Mouse (Mus musculus): ENCODE measurements around the gene Pgbd5. TPM values are rescaled to one million over a fixed set of nuclear protein-coding genes. Genes with fewer than 3 reads are reported as not detected.

Pgbd5 gene
- polyA plus RNA-seq, 1 experiment = 0.19 TPM

GRCm38 (mm10) chr8:124392271-124393012 is 47.0 kb downstream of the Pgbd5 start:
- Histone ChIP-seq H3K4me2 (ENCODE audit: low read depth) (no peak overlapping the region), H3K27me3 (ENCODE audit: control insufficient read depth, insufficient read depth, insufficient read length) (peaks cover 21% of the 10 kb centered on the region), H3K79me2 (ENCODE audit: control insufficient read depth, insufficient read depth) (no peaks in the 10 kb centered on the region), H3ac (ENCODE audit: control insufficient read depth, insufficient read length) (no peak overlapping the region), H3K36me3 (ENCODE audit: control insufficient read depth, insufficient read depth) (no peaks in the 10 kb centered on the region), H3K4me3 (no peak overlapping the region)
- TF ChIP-seq MYOD1 (IDR thresholded peaks at IDR 0.05; ENCODE audit: control insufficient read depth in 1 of 3, insufficient read length in 2 of 3, low read depth in 2 of 3) (no peak), REST (IDR thresholded peaks at IDR 0.05; ENCODE audit: insufficient read depth, insufficient read length) (no peak), TCF12 (IDR thresholded peaks at IDR 0.05; ENCODE audit: insufficient read depth, poor library complexity, severe bottlenecking) (no peak), POLR2A (IDR thresholded peaks at IDR 0.05; ENCODE audit: insufficient read length, low read depth) (no peak), E2F4 (IDR thresholded peaks at IDR 0.05; ENCODE audit: insufficient read depth) (no peak), MYOG (IDR thresholded peaks at IDR 0.05; ENCODE audit: control insufficient read depth in 1 of 3, insufficient read depth in 1 of 3, insufficient read length in 2 of 3, low read depth in 2 of 3) (no peak), CEBPB (IDR thresholded peaks at IDR 0.05; ENCODE audit: insufficient read depth, poor library complexity, severe bottlenecking) (no peak), SRF (IDR thresholded peaks at IDR 0.05; ENCODE audit: control insufficient read depth, insufficient read length, low read depth) (no peak), POLR2AphosphoS2 (IDR thresholded peaks at IDR 0.05; ENCODE audit: insufficient read length, low read depth) (no peak), MAX (IDR thresholded peaks at IDR 0.05; ENCODE audit: low read depth) (no peak)

GRCm38 (mm10) chr8:124391191-124391590 is 48.3 kb downstream of the Pgbd5 start:
- no peak overlapping the region for H3ac ChIP-seq (ENCODE audit: control insufficient read depth, insufficient read length)
- TF ChIP-seq MYOG (IDR thresholded peaks at IDR 0.05; ENCODE audit: control insufficient read depth in 1 of 3, insufficient read depth in 1 of 3, insufficient read length in 2 of 3, low read depth in 2 of 3) = no peak
- TF ChIP-seq MYOD1 (IDR thresholded peaks at IDR 0.05; ENCODE audit: control insufficient read depth in 1 of 3, insufficient read length in 2 of 3, low read depth in 2 of 3) = no peak
- TF ChIP-seq POLR2A (IDR thresholded peaks at IDR 0.05; ENCODE audit: insufficient read length, low read depth) = no peak
- H3K4me3 ChIP-seq = no peak overlapping the region
- no peaks in the 10 kb centered on the region for H3K79me2 ChIP-seq (ENCODE audit: control insufficient read depth, insufficient read depth)
- H3K4me2 ChIP-seq (ENCODE audit: low read depth) = no peak overlapping the region
- no peaks in the 10 kb centered on the region for H3K36me3 ChIP-seq (ENCODE audit: control insufficient read depth, insufficient read depth)
- peaks cover 11% of the 10 kb centered on the region for H3K27me3 ChIP-seq (ENCODE audit: control insufficient read depth, insufficient read depth, insufficient read length)

GRCm38 (mm10) chr8:124389495-124389894 is 50.0 kb downstream of the Pgbd5 start:
- no peaks in the 10 kb centered on the region for H3K36me3 ChIP-seq (ENCODE audit: control insufficient read depth, insufficient read depth)
- TF ChIP-seq POLR2AphosphoS2 (IDR thresholded peaks at IDR 0.05; ENCODE audit: insufficient read length, low read depth) = no peak
- TF ChIP-seq MYOD1 (IDR thresholded peaks at IDR 0.05; ENCODE audit: control insufficient read depth in 1 of 3, insufficient read length in 2 of 3, low read depth in 2 of 3) = no peak
- no peak for TF ChIP-seq REST (IDR thresholded peaks at IDR 0.05; ENCODE audit: insufficient read depth, insufficient read length)
- TF ChIP-seq CEBPB (IDR thresholded peaks at IDR 0.05; ENCODE audit: insufficient read depth, poor library complexity, severe bottlenecking) = no peak
- no peak for TF ChIP-seq SRF (IDR thresholded peaks at IDR 0.05; ENCODE audit: control insufficient read depth, insufficient read length, low read depth)
- no peak for TF ChIP-seq TCF12 (IDR thresholded peaks at IDR 0.05; ENCODE audit: insufficient read depth, poor library complexity, severe bottlenecking)
- TF ChIP-seq MAX (IDR thresholded peaks at IDR 0.05; ENCODE audit: low read depth) = no peak
- no peak for TF ChIP-seq USF1 (IDR thresholded peaks at IDR 0.05; ENCODE audit: low read depth)
- TF ChIP-seq POLR2A (IDR thresholded peaks at IDR 0.05; ENCODE audit: insufficient read length, low read depth) = no peak
- TF ChIP-seq MYOG (IDR thresholded peaks at IDR 0.05; ENCODE audit: control insufficient read depth in 1 of 3, insufficient read depth in 1 of 3, insufficient read length in 2 of 3, low read depth in 2 of 3) = no peak
- no peak for TF ChIP-seq TCF3 (IDR thresholded peaks at IDR 0.05; ENCODE audit: insufficient read length, low read depth)
- no peak for TF ChIP-seq E2F4 (IDR thresholded peaks at IDR 0.05; ENCODE audit: insufficient read depth)
- peaks cover 9% of the 10 kb centered on the region for H3K27me3 ChIP-seq (ENCODE audit: control insufficient read depth, insufficient read depth, insufficient read length)
- H3K4me2 ChIP-seq (ENCODE audit: low read depth) = no peak overlapping the region
- no peak overlapping the region for H3ac ChIP-seq (ENCODE audit: control insufficient read depth, insufficient read length)
- H3K79me2 ChIP-seq (ENCODE audit: control insufficient read depth, insufficient read depth) = no peaks in the 10 kb centered on the region
- no peak overlapping the region for H3K4me3 ChIP-seq

- TF ChIP-seq USF1 (IDR thresholded peaks at IDR 0.05; ENCODE audit: low read depth) = no peak
- no peak for TF ChIP-seq POLR2A (IDR thresholded peaks at IDR 0.05; ENCODE audit: insufficient read length, low read depth)
- no peak for TF ChIP-seq MAX (IDR thresholded peaks at IDR 0.05; ENCODE audit: low read depth)
- no peak for TF ChIP-seq TCF3 (IDR thresholded peaks at IDR 0.05; ENCODE audit: insufficient read length, low read depth)
- no peak for TF ChIP-seq TCF12 (IDR thresholded peaks at IDR 0.05; ENCODE audit: insufficient read depth, poor library complexity, severe bottlenecking)
- TF ChIP-seq E2F4 (IDR thresholded peaks at IDR 0.05; ENCODE audit: insufficient read depth) = no peak
- TF ChIP-seq SRF (IDR thresholded peaks at IDR 0.05; ENCODE audit: control insufficient read depth, insufficient read length, low read depth) = no peak
- no peak for TF ChIP-seq MYOD1 (IDR thresholded peaks at IDR 0.05; ENCODE audit: control insufficient read depth in 1 of 3, insufficient read length in 2 of 3, low read depth in 2 of 3)
- TF ChIP-seq MYOG (IDR thresholded peaks at IDR 0.05; ENCODE audit: control insufficient read depth in 1 of 3, insufficient read depth in 1 of 3, insufficient read length in 2 of 3, low read depth in 2 of 3) = no peak
- TF ChIP-seq CEBPB (IDR thresholded peaks at IDR 0.05; ENCODE audit: insufficient read depth, poor library complexity, severe bottlenecking) = no peak
- TF ChIP-seq POLR2AphosphoS2 (IDR thresholded peaks at IDR 0.05; ENCODE audit: insufficient read length, low read depth) = no peak
- TF ChIP-seq REST (IDR thresholded peaks at IDR 0.05; ENCODE audit: insufficient read depth, insufficient read length) = no peak
- H3K79me2 ChIP-seq (ENCODE audit: control insufficient read depth, insufficient read depth) = no peaks in the 10 kb centered on the region
Observed at GRCm38 (mm10) chr8:124386225-124386899, 53.1 kb downstream of the Pgbd5 start.

More at GRCm38 (mm10) chr8:124386225-124386899, 53.1 kb downstream of the Pgbd5 start:
- Histone ChIP-seq H3K27me3 (ENCODE audit: control insufficient read depth, insufficient read depth, insufficient read length) (peaks cover 12% of the 10 kb centered on the region), H3K4me3 (no peak overlapping the region), H3K4me2 (ENCODE audit: low read depth) (no peak overlapping the region), H3ac (ENCODE audit: control insufficient read depth, insufficient read length) (no peak overlapping the region), H3K36me3 (ENCODE audit: control insufficient read depth, insufficient read depth) (no peaks in the 10 kb centered on the region)

Data from myocyte (in vitro differentiated cells).